Mouse (Mus musculus) left cerebral cortex, postnatal 4 days (tissue): Measurements from ENCODE around the gene Hormad1. TPM values are rescaled to one million over a fixed set of nuclear protein-coding genes. Genes with fewer than 3 reads are reported as not detected.

Experiments used
- DNase-seq: peaks from one replicate; pipeline ENCODE4 v3.0.0-alpha.2; 2022
- intact Hi-C: fragments of 180-260 bp; cut with DNase I; formaldehyde crosslinking; loops from one replicate; pipeline ENCODE4 v1.15.1; 2025
- total RNA-seq, 2 experiments: library from RNA; stranded (reverse); gene quantifications; 2 replicates each; pipeline ENCODE4 v1.2.3; 2021

The Hormad1 gene
- total RNA-seq, 2 experiments from 2014 or later = not detected

DNA sequence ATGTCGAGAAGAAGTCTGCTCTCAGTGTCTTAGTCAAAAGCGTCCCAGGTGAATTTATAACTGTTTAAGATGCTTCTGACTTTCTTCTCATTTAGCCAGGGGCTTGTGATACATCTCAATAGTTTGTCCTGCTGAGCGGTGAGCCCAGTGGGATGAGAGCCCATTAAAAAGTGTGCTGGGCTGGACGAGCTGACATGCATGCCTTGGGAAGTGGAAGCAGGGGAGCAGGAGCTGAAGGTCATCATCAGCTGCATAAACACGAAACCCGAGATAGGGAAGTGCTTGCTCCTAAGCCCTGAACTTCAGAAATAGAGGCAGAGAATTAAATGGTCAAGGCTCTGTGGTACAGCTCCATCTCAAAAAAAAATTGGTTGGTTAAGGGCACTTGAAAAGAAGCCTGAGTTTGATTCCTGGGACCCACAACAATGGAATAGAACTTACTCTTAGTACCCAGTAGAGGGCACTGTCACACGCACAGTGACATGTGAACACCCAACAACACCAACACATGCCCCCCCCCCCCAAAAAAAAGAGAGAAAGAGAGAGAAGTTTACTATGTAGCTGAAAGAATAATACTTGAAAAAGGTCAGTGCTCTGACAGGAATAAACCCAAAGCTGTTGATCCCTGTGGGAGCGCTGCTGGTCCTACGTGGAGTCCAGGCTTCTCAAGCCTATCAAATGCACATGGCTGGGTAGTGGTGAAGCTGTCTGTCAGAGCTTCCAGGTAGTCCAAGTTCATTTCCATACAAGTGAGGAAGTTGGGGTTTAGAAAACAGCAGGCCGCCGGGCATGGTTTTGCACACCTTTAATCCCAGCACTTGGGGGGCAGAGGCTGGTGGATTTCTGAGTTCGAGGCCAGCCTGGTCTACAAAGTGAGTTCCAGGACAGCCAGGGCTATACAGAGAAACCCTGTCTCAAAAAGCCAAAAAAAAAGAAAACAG lies 73.4 kb downstream of the Hormad1 start:
- no peak for DNase-seq
- intact Hi-C loops = no loop called here

DNA sequence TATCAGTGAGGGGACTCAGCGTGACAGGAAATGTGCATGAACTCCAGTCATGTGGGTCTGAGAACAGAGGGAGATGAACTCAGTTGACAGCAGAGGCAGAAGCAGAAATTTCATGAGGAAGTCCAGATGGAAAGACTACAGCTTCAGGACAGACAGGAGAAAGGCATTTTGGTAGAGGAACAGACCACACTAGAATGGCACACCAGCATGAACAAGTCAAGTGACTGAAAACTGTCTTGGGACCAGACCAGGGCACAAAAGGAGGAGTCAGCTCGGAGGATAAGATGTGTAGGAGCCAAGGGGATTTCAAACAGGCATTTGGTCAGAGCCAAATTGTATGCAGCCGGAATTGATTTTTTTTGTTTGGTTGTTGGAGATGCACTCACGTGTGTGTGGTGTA lies 76.2 kb downstream of the Hormad1 start:
- DNase-seq = no peak
- intact Hi-C loops = no loop called here

DNA sequence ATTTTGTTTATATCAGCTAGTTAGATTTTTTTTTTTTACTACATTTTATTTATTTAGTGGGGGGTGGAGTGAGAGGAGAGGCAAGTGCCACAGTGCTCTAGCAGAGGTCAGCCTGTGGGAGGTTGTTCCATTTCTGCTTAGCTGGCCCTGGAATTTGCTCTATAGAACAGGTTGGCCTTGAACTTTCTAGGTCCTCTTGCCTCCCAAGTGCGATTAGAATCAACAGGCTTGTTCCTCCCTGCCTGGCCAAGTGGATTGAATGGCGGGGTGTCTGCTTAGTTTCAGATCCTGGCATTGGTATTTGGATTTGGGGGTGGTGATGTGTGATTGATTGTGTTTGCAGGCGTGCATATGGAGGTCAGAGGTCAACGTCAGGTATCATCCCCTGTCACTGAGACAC lies 76.6 kb downstream of the Hormad1 start:
- intact Hi-C loops = no loop called here

More for the DNA sequence above, 76.6 kb downstream of the Hormad1 start:
- no peak for DNase-seq

Other genes starting within 250 kb of the Hormad1 start
- 10 to 100 TPM; 53.4 to 54.4 TPM for gene Cers2, start 244.9 kb upstream of the Hormad1 start, total RNA-seq
- gene Setdb1, start 202.5 kb upstream of the Hormad1 start, total RNA-seq = 10 to 100 TPM; 60.0 to 64.4 TPM
- not detected for gene 4930558C23Rik, start 156.8 kb upstream of the Hormad1 start, total RNA-seq
- 10 to 100 TPM; 40.4 to 46.1 TPM for gene Arnt, start 125.3 kb upstream of the Hormad1 start, total RNA-seq
- 1 to 10 TPM; 7.1 to 7.2 TPM for gene Ctsk, start 60.4 kb upstream of the Hormad1 start, total RNA-seq
- gene Ctss, start 32.9 kb upstream of the Hormad1 start, total RNA-seq = 1 to 10 TPM; 8.3 to 8.6 TPM
- 10 to 100 TPM; 18.2 to 19.3 TPM for gene Golph3l, start 29.3 kb downstream of the Hormad1 start, total RNA-seq
- gene Ensa, start 65.3 kb downstream of the Hormad1 start, total RNA-seq = 100 to 1,000 TPM; 135 to 145 TPM
- 10 to 100 TPM; 76.4 to 80.1 TPM for gene Mcl1, start 99.1 kb downstream of the Hormad1 start, total RNA-seq
- gene Adamtsl4, start 128.2 kb downstream of the Hormad1 start, total RNA-seq = 1 to 10 TPM; 1.4 to 1.9 TPM
- gene Ecm1, start 179.9 kb downstream of the Hormad1 start, total RNA-seq = 10 to 100 TPM; 10.9 to 11.3 TPM
- gene Tars2, start 200.5 kb downstream of the Hormad1 start, total RNA-seq = 10 to 100 TPM; 40.0 to 43.4 TPM